Mouse (Mus musculus): ENCODE data around the gene Abca4. TPM values are rescaled to one million over a fixed set of nuclear protein-coding genes. Genes with fewer than 3 reads are reported as not detected.

Gene Abca4
- polyA plus RNA-seq, 1 experiment from 2014 or later = 0.20 TPM

DNA sequence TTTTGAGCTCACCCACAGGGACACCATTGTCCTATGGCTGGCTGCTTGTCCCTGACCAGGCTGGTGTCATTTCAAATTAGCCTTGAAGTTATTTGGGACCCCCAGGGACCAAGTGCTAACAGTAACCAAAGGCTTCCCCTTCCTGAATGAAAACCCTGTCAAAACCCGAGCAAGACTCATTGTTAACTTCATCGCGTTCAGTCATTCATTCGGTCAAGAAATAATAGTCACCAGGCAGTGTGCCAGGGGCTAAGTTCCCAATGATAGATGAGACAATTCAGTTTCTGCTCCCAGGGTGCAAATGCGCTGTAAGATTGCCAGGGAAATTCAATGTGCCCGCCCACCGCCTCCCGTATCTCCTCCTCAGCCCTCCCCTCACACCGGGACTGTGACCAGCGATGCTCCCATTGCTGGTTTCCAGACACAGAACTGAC is 2.0 kb downstream of the Abca4 start:
- H3K4me3 ChIP-seq (ENCODE audit: low read depth, low read length) = no peak overlapping the region

DNA sequence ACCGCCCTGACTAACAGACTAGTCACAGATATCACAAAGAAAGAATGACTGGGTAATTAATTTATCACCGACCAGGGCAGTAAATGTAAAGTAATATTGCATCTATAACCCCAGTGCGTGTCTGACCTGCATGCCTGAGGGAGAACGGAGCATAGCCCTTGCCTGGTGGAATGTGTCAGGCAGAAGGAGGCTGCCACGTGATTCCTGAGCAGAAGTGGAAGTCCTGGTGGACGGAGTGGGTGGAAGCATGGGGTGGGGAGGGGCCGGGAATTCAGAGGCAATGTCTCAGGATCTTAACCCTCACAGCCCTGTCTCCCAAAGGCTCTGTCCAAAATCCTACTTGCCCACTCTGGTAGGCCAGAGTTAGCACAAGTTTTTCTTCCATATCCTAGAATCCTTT is 3.2 kb downstream of the Abca4 start:
- Histone ChIP-seq H3K9me3 (replicated peaks; ENCODE audit: control insufficient read depth, low read length) (no peaks in the 10 kb centered on the region), H3K4me2 (ENCODE audit: low read depth, low read length) (no peak overlapping the region), H3K4me1 (ENCODE audit: control insufficient read depth, low read depth, low read length) (no peaks in the 10 kb centered on the region), H3K27me3 (ENCODE audit: control insufficient read depth, insufficient read depth, low read depth, low read length) (peaks cover 9% of the 10 kb centered on the region), H3K9ac (ENCODE audit: low read depth, low read length) (no peak overlapping the region), H3K36me3 (ENCODE audit: control insufficient read depth, insufficient read depth) (no peaks in the 10 kb centered on the region), H3K4me3 (ENCODE audit: low read depth, low read length) (no peak overlapping the region), H3K27ac (ENCODE audit: low read length) (no peak overlapping the region)
- ATAC-seq (ENCODE audit: low read depth) = no peak
- 49% methylated on average over 7 of the region's 7 CpGs for whole genome bisulfite sequencing (ENCODE audit: insufficient replicate concordance)

More for the DNA sequence above, 2.0 kb downstream of the Abca4 start:
- no peak for ATAC-seq (ENCODE audit: low read depth)
- no peaks in the 10 kb centered on the region for H3K9me3 ChIP-seq (replicated peaks; ENCODE audit: control insufficient read depth, low read length)
- H3K4me1 ChIP-seq (ENCODE audit: control insufficient read depth, low read depth, low read length) = no peaks in the 10 kb centered on the region
- WGBS (ENCODE audit: insufficient replicate concordance) = 66% methylated on average over 10 of the region's 10 CpGs
- H3K36me3 ChIP-seq (ENCODE audit: control insufficient read depth, insufficient read depth) = no peaks in the 10 kb centered on the region
- peaks cover 9% of the 10 kb centered on the region for H3K27me3 ChIP-seq (ENCODE audit: control insufficient read depth, insufficient read depth, low read depth, low read length)
- H3K27ac ChIP-seq (ENCODE audit: low read length) = no peak overlapping the region
- H3K9ac ChIP-seq (ENCODE audit: low read depth, low read length) = no peak overlapping the region
- H3K4me2 ChIP-seq (ENCODE audit: low read depth, low read length) = no peak overlapping the region

DNA sequence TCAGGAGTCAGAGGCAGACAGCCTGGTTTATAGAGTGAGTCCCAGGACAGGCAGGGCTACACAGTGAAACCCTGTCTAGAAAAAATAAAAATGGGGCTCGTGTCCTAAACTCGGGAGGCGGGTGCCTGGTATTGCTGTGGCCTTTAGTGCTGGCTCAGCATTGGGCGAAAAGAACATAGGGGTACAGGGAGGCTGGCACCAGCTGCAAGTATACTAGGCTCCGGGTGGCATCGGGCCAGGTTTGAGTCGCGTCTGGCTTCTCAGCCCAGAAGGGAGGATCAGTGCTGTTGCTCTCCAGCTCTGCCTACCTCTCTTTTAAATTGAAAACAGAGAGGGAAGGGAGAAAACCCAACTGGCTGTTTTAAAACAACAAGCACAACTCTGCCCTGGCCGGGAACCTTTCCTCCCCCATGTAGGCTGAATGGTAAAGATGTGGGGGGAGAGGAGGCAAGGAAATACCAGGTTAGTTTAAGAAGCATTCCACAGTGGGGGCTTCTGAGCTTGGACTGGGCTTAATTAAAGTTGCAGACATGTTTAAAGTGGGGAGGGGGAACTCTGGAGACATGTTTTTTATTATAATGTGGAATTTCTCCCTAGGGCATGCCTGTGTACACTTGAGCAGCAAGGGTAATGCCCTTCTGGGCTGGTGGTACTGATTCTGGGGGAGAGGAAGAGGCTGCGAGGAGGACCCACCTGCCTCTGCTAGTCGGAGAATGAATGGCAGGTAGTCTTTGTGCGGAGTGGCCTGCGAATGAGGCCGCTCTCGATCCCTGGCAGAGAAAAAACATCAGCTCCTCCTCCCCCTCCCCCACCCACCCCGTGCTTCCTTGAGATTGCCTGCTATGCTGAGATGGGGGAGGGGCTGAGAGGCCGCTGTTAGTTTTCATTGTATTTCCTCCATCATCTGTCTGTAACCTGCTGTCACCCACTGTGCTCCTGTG is 3.9 kb downstream of the Abca4 start:
- Histone ChIP-seq H3K4me1 (ENCODE audit: control insufficient read depth, low read depth, low read length) (no peaks in the 10 kb centered on the region), H3K4me3 (ENCODE audit: low read depth, low read length) (no peak overlapping the region), H3K36me3 (ENCODE audit: control insufficient read depth, insufficient read depth) (no peaks in the 10 kb centered on the region), H3K4me2 (ENCODE audit: low read depth, low read length) (no peak overlapping the region), H3K9me3 (replicated peaks; ENCODE audit: control insufficient read depth, low read length) (no peaks in the 10 kb centered on the region), H3K9ac (ENCODE audit: low read depth, low read length) (no peak overlapping the region), H3K27me3 (ENCODE audit: control insufficient read depth, insufficient read depth, low read depth, low read length) (peaks cover 9% of the 10 kb centered on the region), H3K27ac (ENCODE audit: low read length) (no peak overlapping the region)
- 41% methylated on average over 17 of the region's 17 CpGs for WGBS (ENCODE audit: insufficient replicate concordance)
- no peak for ATAC-seq (ENCODE audit: low read depth)

DNA sequence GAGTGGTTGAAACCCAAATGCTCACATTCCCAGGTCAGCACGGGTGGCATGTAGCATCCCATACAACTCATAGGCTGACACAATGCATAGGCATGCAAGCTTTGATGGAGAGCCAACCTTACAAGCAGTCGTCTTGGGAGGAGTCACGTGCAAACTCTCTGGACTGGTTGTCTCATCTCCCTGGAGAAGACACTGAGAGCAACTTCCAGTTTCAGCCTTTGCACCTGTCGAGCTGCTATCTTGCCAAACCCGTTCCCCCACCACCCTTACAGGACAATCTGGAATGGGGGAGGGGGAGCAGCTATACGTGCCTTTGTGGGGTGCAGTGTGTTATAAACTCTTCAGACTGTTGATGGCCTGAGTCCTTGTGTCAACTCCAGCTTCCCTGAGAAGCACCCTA is 4.9 kb downstream of the Abca4 start:
- 41% methylated on average over 6 of the region's 6 CpGs for WGBS (ENCODE audit: insufficient replicate concordance)

DNA sequence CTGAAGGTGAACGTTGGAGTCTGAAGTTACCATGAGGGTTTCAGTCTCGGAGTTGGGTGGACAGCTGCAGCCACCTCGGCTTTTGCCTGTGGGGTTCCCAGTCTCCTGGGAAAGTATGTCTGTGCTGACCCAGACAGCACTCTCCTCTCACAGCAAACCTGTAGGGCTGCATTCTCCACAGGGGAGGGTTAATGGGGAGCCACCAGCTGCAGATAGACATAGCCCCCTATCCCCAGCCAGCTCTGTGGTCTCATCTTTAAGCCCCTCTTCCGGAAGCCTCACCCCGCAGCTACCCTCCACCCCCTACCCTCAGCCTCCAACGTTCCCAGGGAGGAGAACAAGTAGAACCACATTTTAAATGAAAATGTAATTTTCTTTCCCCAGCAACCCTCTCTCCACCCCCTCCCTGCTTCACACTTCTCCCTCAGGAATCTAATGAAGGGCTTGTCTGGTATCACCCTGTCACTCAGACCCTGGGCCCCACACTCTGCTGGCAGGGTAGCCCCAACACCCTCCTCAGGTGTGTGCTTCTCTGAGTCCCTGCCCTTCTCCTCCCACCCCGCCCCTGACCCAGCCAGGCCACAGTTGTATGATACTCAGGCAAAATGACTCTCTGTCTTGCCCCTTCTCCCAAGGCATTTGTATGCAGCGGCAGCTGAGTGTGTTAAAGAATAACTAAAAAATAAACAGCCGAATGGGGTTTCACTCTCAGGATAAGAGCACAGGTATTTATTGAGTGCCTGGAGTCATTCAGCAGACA is 14.4 kb downstream of the Abca4 start:
- H3K9me3 ChIP-seq (replicated peaks; ENCODE audit: control insufficient read depth, low read length) = no peaks in the 10 kb centered on the region
- H3K4me2 ChIP-seq (ENCODE audit: low read depth, low read length) = no peak overlapping the region
- H3K27me3 ChIP-seq (ENCODE audit: control insufficient read depth, insufficient read depth, low read depth, low read length) = no peaks in the 10 kb centered on the region
- no peak overlapping the region for H3K4me3 ChIP-seq (ENCODE audit: low read depth, low read length)
- 51% methylated on average over 9 of the region's 9 CpGs for WGBS (ENCODE audit: insufficient replicate concordance)
- H3K9ac ChIP-seq (ENCODE audit: low read depth, low read length) = no peak overlapping the region
- no peak overlapping the region for H3K27ac ChIP-seq (ENCODE audit: low read length)
- H3K4me1 ChIP-seq (ENCODE audit: control insufficient read depth, low read depth, low read length) = no peaks in the 10 kb centered on the region; the same call in 1 of the 2 replicates
- peak; percentile 59 for ATAC-seq (ENCODE audit: low read depth)
- no peaks in the 10 kb centered on the region for H3K36me3 ChIP-seq (ENCODE audit: control insufficient read depth, insufficient read depth)

More for the DNA sequence above, 4.9 kb downstream of the Abca4 start:
- Histone ChIP-seq H3K4me2 (ENCODE audit: low read depth, low read length) (no peak overlapping the region), H3K4me1 (ENCODE audit: control insufficient read depth, low read depth, low read length) (no peaks in the 10 kb centered on the region), H3K9me3 (replicated peaks; ENCODE audit: control insufficient read depth, low read length) (no peaks in the 10 kb centered on the region), H3K4me3 (ENCODE audit: low read depth, low read length) (no peak overlapping the region), H3K9ac (ENCODE audit: low read depth, low read length) (no peak overlapping the region), H3K27me3 (ENCODE audit: control insufficient read depth, insufficient read depth, low read depth, low read length) (peaks cover 3% of the 10 kb centered on the region), H3K27ac (ENCODE audit: low read length) (no peak overlapping the region), H3K36me3 (ENCODE audit: control insufficient read depth, insufficient read depth) (no peaks in the 10 kb centered on the region)
- no peak for ATAC-seq (ENCODE audit: low read depth)

DNA sequence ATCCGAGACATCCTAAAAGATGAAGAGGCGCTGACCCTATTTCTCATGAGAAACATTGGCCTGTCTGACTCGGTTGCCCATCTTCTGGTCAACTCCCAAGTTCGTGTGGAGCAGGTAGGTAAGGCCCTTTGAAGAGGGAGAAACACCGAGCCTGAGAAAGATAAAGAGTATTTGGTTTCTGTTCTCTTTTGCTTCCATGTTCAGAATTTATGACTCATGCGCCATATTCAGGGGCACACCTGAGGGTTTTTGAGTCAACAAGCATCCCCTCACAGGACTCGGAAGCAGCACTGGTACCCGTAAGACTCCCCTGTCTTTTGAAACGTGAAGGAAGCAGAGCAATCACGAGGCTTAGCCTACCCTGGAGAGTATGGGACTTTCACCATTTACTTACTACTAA is 18.3 kb downstream of the Abca4 start:
- WGBS (ENCODE audit: insufficient replicate concordance) = 67% methylated on average over 10 of the region's 10 CpGs
- H3K27ac ChIP-seq (ENCODE audit: low read length) = no peak overlapping the region
- no peaks in the 10 kb centered on the region for H3K9me3 ChIP-seq (replicated peaks; ENCODE audit: control insufficient read depth, low read length)
- H3K4me1 ChIP-seq (ENCODE audit: control insufficient read depth, low read depth, low read length) = no peaks in the 10 kb centered on the region; the same call in 1 of the 2 replicates
- no peak overlapping the region for H3K4me2 ChIP-seq (ENCODE audit: low read depth, low read length)
- no peaks in the 10 kb centered on the region for H3K36me3 ChIP-seq (ENCODE audit: control insufficient read depth, insufficient read depth)
- no peak overlapping the region for H3K9ac ChIP-seq (ENCODE audit: low read depth, low read length)
- no peaks in the 10 kb centered on the region for H3K27me3 ChIP-seq (ENCODE audit: control insufficient read depth, insufficient read depth, low read depth, low read length)
- no peak overlapping the region for H3K4me3 ChIP-seq (ENCODE audit: low read depth, low read length)
- ATAC-seq (ENCODE audit: low read depth) = no peak

DNA sequence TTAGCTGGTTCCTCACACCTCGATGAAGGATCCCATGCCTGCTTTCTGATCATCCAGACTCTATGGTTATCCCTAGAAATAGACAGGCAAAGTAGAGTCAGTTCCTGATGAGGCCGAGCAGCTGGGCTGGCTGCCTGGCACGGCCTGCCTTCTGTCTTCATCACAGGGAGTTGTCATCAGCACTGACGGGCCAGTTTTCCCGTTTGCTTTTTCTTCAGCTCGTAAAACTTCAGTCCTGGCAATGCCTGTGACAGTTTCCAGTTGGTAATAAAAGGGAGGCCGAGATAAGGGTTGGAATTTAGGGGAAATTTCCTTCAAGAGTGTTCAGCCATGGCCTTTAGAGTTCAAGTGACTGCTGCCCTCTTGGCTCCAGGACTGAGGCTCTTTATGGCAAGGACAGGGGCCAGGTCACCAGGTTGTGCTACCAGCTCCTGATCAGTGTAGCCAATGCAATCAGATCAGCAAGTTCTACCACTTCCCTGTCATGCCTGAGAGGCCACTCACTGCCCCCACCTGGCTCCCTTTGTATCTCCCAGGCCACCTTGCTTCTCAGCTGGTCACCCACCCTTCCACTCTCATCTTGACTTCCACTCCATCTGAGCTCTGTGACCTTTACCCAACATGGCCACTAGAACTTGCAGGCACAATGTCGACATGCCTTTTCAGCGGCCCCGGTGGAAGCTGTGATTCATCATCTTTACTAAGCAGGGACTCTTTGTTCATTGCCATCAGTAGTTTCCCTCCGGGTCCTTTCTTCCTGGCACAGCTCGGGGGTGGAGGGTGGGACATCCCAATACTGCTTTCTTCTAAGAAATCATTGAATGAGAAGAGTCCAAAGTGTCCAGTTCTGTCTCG is 20.5 kb downstream of the Abca4 start:
- H3K9ac ChIP-seq (ENCODE audit: low read depth, low read length) = no peak overlapping the region
- H3K9me3 ChIP-seq (replicated peaks; ENCODE audit: control insufficient read depth, low read length) = no peaks in the 10 kb centered on the region
- H3K27me3 ChIP-seq (ENCODE audit: control insufficient read depth, insufficient read depth, low read depth, low read length) = no peaks in the 10 kb centered on the region
- WGBS (ENCODE audit: insufficient replicate concordance) = 64% methylated on average over 13 of the region's 13 CpGs
- no peak for ATAC-seq (ENCODE audit: low read depth)
- no peaks in the 10 kb centered on the region for H3K4me1 ChIP-seq (ENCODE audit: control insufficient read depth, low read depth, low read length)
- H3K4me2 ChIP-seq (ENCODE audit: low read depth, low read length) = no peak overlapping the region
- no peaks in the 10 kb centered on the region for H3K36me3 ChIP-seq (ENCODE audit: control insufficient read depth, insufficient read depth)
- no peak overlapping the region for H3K4me3 ChIP-seq (ENCODE audit: low read depth, low read length)
- no peak overlapping the region for H3K27ac ChIP-seq (ENCODE audit: low read length)

DNA sequence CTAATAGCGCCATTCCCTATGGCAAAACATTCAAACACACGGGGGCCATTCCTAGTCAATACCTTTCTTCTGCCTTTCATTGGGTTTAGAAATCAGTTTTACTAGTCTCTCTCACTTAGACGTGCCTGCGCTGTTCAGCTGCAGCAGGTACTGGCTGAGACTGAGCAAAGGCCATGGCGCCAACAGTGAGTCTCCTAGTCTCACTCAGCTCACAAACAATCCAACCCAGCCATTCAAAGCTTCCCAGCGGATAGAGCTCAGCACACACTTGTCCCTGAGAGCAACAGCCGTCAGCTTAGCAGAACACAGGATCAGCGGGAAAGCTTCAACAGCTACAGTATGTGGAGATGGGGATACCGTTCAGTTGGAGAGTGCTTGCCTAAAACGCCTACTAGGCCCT is 27.5 kb downstream of the Abca4 start:
- 70% methylated on average over 10 of the region's 10 CpGs for WGBS (ENCODE audit: insufficient replicate concordance)
- Histone ChIP-seq H3K9ac (ENCODE audit: low read depth, low read length) (no peak overlapping the region), H3K9me3 (replicated peaks; ENCODE audit: control insufficient read depth, low read length) (no peaks in the 10 kb centered on the region), H3K27me3 (ENCODE audit: control insufficient read depth, insufficient read depth, low read depth, low read length) (no peaks in the 10 kb centered on the region), H3K27ac (ENCODE audit: low read length) (no peak overlapping the region; the same call in 1 of the 2 replicates), H3K4me1 (ENCODE audit: control insufficient read depth, low read depth, low read length) (peaks cover 3% of the 10 kb centered on the region), H3K36me3 (ENCODE audit: control insufficient read depth, insufficient read depth) (no peaks in the 10 kb centered on the region), H3K4me2 (ENCODE audit: low read depth, low read length) (no peak overlapping the region), H3K4me3 (ENCODE audit: low read depth, low read length) (no peak overlapping the region)
- ATAC-seq (ENCODE audit: low read depth) = peak; percentile 16; the same call in 1 of the 2 replicates

Measured in liver, embryonic 16.5 days (tissue).